Mouse (Mus musculus) stomach, postnatal 0 days (tissue): ENCODE data around the gene Fam217b. TPM values are rescaled to one million over a fixed set of nuclear protein-coding genes. Genes with fewer than 3 reads are reported as not detected.

Experiments used
- ATAC-seq: fragments of 200-750 bp; cut with Nextera tagmentation; 2 replicates; pipeline ENCODE4 v1.8.0; 2017; ENCODE audit not compliant: low FRiP score, low TSS enrichment
- DNase-seq: peaks from one replicate; pipeline ENCODE4 v3.0.0-alpha.2; 2016; ENCODE audit warnings: low spot score
- H3K27ac ChIP-seq: fragments of 300-500 bp; sonication (generic); replicated peaks from 2 replicates; pipeline ENCODE4 v1.5.1; 2014; ENCODE audit warnings: mild to moderate bottlenecking, control low read depth
- H3K27me3 ChIP-seq: fragments of 300-500 bp; sonication (generic); 2 replicates; pipeline ENCODE4 v1.6.1; 2014; ENCODE audit warnings: low read length; ENCODE audit not compliant: control insufficient read depth, insufficient read depth
- H3K36me3 ChIP-seq: fragments of 300-500 bp; sonication (generic); 2 replicates; pipeline ENCODE4 v1.6.1; 2014; ENCODE audit warnings: low read length, mixed read lengths; ENCODE audit not compliant: control insufficient read depth, insufficient read depth
- H3K4me1 ChIP-seq: fragments of 300-500 bp; sonication (generic); replicated peaks from 2 replicates; pipeline ENCODE4 v1.6.1; 2014; ENCODE audit warnings: antibody characterized with exemption; ENCODE audit not compliant: control insufficient read depth, insufficient read depth
- H3K4me2 ChIP-seq: fragments of 300-500 bp; sonication (generic); replicated peaks from 2 replicates; pipeline ENCODE4 v1.6.1; 2014; ENCODE audit warnings: low read depth, mild to moderate bottlenecking, control low read depth, moderate library complexity
- H3K4me3 ChIP-seq: fragments of 300-500 bp; sonication (generic); 2 replicates; pipeline ENCODE4 v1.5.1; 2014; ENCODE audit warnings: low read depth, low read length, control low read depth
- H3K9ac ChIP-seq: fragments of 300-500 bp; sonication (generic); 2 replicates; pipeline ENCODE4 v1.6.1; 2014; ENCODE audit warnings: mild to moderate bottlenecking, low read length, control low read depth, mixed read lengths
- H3K9me3 ChIP-seq: fragments of 300-500 bp; sonication (generic); 2 replicates; pipeline ENCODE4 v1.6.1; 2016; ENCODE audit warnings: low read length; ENCODE audit not compliant: control insufficient read depth
- CTCF ChIP-seq: IDR thresholded peaks from 2 replicates; pipeline ENCODE4 v1.5.1; 2016; ENCODE audit warnings: antibody characterized with exemption, low read depth, mild to moderate bottlenecking, moderate library complexity
- EP300 ChIP-seq: optimal IDR thresholded peaks from 2 replicates; pipeline ENCODE3; 2016; ENCODE audit warnings: antibody characterized with exemption
- WGBS: fragments of 180-500 bp; shearing (Covaris S2); extraction: QIAGEN DNeasy Blood & Tissue Kit; methylation state at CpG from one replicate; pipeline ENCODE4 v1.1.7; 2014; 5-methylcytosine and 5-hydroxymethylcytosine counted together
- polyA plus RNA-seq: library from polyadenylated mRNA; unstranded; fragments of >200 nt; fragmentation: Nextera tagmentation; extraction: Ambion mirVana; gene quantifications from 2 replicates; pipeline ENCODE4 v1.2.1, GENCODE M21; 2015

The Fam217b gene
- polyA plus RNA-seq, 1 experiment from 2014 or later: 3.6 TPM

DNA sequence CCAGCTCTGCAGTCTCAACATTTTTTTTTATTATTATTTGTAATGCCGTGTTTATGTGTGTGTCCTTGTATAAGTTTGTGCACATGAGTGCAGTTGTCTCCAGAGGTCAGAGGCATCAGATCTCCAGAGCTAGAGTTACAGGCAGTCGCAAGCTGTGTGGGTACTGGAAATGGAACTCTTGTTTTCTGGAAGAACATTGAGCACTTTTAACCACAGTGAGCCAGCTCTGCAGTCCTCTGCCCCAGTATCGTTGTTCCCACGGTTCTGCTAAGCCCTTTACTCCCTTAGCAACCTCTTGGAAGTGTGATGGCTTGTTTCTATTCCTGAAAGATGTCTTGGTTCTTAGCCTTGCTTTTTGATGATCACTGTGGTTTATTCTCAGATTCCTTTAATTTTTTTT is 35.1 kb downstream of the Fam217b start:
- H3K9me3 ChIP-seq: no peaks in the 10 kb centered on the region
- H3K4me3 ChIP-seq: no peak overlapping the region
- no peak overlapping the region for H3K27ac ChIP-seq
- no peak overlapping the region for H3K4me2 ChIP-seq
- no peaks in the 10 kb centered on the region for H3K36me3 ChIP-seq
- DNase-seq: no peak
- H3K4me1 ChIP-seq: no peaks in the 10 kb centered on the region
- no peaks in the 10 kb centered on the region for H3K27me3 ChIP-seq
- WGBS: 75% methylated on average over 4 of the region's 4 CpGs
- H3K9ac ChIP-seq: no peak overlapping the region
- no peak for ATAC-seq
- TF ChIP-seq CTCF: no peak
- TF ChIP-seq EP300: no peak

- Histone ChIP-seq H3K4me3 (no peak overlapping the region), H3K27me3 (no peaks in the 10 kb centered on the region), H3K9ac (no peak overlapping the region), H3K4me1 (0 out of 2 replicates have a peak, but pooled peaks cover 1% of the 10 kb centered on the region), H3K9me3 (no peaks in the 10 kb centered on the region), H3K27ac (no peak overlapping the region), H3K36me3 (no peaks in the 10 kb centered on the region), H3K4me2 (no peak overlapping the region)
- 30% methylated on average over 2 of the region's 2 CpGs for WGBS
- DNase-seq: no peak
- no peak for ATAC-seq
- TF ChIP-seq EP300: no peak
- no peak for TF ChIP-seq CTCF
Measured at GRCm38 (mm10) chr2:178450236-178450635, 35.9 kb downstream of the Fam217b start.

- no peaks in the 10 kb centered on the region for H3K9me3 ChIP-seq
- no peaks in the 10 kb centered on the region for H3K27me3 ChIP-seq
- ATAC-seq: no peak
- TF ChIP-seq CTCF: no peak
- TF ChIP-seq EP300: no peak
- H3K27ac ChIP-seq: no peak overlapping the region
- H3K4me2 ChIP-seq: no peak overlapping the region
- 78% methylated on average over 10 of the region's 10 CpGs for WGBS
- no peak overlapping the region for H3K4me3 ChIP-seq
- H3K9ac ChIP-seq: no peak overlapping the region
- H3K4me1 ChIP-seq: 0 out of 2 replicates have a peak, but pooled peaks cover 5% of the 10 kb centered on the region
- DNase-seq: no peak
- no peaks in the 10 kb centered on the region for H3K36me3 ChIP-seq
Measured at GRCm38 (mm10) chr2:178450961-178451360, 36.6 kb downstream of the Fam217b start.

GRCm38 (mm10) chr2:178454664-178455516 is 40.6 kb downstream of the Fam217b start:
- Histone ChIP-seq H3K4me1 (0 out of 2 replicates have a peak, but pooled peaks cover 5% of the 10 kb centered on the region), H3K36me3 (no peaks in the 10 kb centered on the region), H3K9me3 (no peaks in the 10 kb centered on the region), H3K4me2 (0 out of 2 replicates have a peak overlapping the region, but pooled peaks have one; percentile 14), H3K9ac (no peak overlapping the region), H3K27me3 (no peaks in the 10 kb centered on the region), H3K4me3 (no peak overlapping the region), H3K27ac (peak overlapping the region; percentile 58)
- ATAC-seq (peak; percentile 77), DNase-seq (peak; percentile 33)
- peak; percentile 85 for TF ChIP-seq EP300
- TF ChIP-seq CTCF: no peak
- WGBS: 17% methylated on average over 17 of the region's 17 CpGs

DNA sequence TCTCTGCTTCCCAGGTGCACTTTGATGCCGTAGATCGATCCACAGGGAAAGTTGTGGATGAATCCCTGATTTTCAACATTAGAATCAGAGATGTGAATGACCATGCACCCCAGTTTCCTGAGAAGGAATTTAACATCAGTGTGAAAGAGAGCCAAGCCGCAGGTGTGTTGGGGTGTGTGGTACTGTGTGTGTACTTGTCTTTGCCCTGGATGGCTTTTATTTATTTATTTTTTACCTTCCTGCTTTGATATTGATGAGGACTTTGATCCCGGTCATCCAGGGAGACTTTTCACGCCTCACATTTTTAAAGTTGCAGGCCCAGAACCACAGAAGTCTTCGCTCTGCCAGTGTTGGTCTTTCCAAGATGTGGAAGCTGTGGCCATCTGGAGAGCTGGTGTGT is 43.1 kb downstream of the Fam217b start:
- no peak overlapping the region for H3K27ac ChIP-seq
- ATAC-seq (peak; percentile 71), DNase-seq (peak; percentile 27)
- no peaks in the 10 kb centered on the region for H3K9me3 ChIP-seq
- no peak overlapping the region for H3K4me2 ChIP-seq
- no peaks in the 10 kb centered on the region for H3K27me3 ChIP-seq
- H3K9ac ChIP-seq: no peak overlapping the region
- TF ChIP-seq EP300: no peak
- TF ChIP-seq CTCF: no peak
- WGBS: 72% methylated on average over 6 of the region's 6 CpGs
- H3K4me3 ChIP-seq: no peak overlapping the region
- no peaks in the 10 kb centered on the region for H3K36me3 ChIP-seq
- 0 out of 2 replicates have a peak, but pooled peaks cover 5% of the 10 kb centered on the region for H3K4me1 ChIP-seq

- Histone ChIP-seq H3K4me1 (0 out of 2 replicates have a peak, but pooled peaks cover 2% of the 10 kb centered on the region), H3K27ac (no peak overlapping the region), H3K27me3 (no peaks in the 10 kb centered on the region), H3K36me3 (no peaks in the 10 kb centered on the region), H3K4me2 (no peak overlapping the region), H3K4me3 (no peak overlapping the region), H3K9me3 (no peaks in the 10 kb centered on the region), H3K9ac (no peak overlapping the region)
- peak; percentile 47; the same call in 1 of the 2 replicates for ATAC-seq
- 35% methylated on average over 5 of the region's 5 CpGs for WGBS
- TF ChIP-seq EP300: no peak
- no peak for TF ChIP-seq CTCF
- no peak for DNase-seq
Measured at GRCm38 (mm10) chr2:178460353-178460752, 46.0 kb downstream of the Fam217b start.
